Mouse (Mus musculus): ENCODE data around the gene Mosmo.

The Mosmo gene

DNA sequence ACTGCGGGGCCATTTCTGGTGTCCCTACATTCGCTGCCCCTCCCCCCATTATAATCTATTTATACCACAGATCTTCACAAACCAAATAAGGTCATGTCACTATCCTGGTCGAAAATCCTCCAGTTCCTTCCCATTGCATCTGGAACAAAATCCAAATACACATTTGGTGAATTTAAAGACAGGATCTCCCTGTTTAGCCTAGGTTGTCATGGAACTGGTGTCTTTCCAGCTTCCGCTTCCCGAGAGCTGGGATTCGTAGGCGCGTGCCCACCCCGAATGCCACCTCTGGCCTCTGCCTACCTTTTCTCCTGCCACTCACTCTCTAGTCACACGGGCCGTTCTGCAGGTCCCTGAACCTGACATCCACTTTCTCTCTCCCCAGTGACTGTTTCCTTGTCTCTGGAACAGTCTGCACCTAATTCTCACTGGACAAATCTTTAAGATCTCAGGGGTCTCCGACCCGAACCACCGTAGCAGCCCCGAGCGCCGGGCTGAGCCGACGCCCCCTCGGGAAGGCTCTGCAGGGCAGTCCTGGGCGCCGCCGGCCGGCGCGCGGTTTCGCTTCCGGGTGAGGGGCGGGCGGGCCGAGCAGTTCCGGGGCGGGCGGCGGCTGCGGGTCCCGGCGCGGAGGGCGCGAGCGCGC is at the start of gene Mosmo:
Mosmo (plus strand) TSS at position 618 of the 643 bp plus-strand sequence.
- no peak for TF ChIP-seq GATA4 (IDR thresholded peaks at IDR 0.05; ENCODE audit: insufficient replicate concordance, low read length)

DNA sequence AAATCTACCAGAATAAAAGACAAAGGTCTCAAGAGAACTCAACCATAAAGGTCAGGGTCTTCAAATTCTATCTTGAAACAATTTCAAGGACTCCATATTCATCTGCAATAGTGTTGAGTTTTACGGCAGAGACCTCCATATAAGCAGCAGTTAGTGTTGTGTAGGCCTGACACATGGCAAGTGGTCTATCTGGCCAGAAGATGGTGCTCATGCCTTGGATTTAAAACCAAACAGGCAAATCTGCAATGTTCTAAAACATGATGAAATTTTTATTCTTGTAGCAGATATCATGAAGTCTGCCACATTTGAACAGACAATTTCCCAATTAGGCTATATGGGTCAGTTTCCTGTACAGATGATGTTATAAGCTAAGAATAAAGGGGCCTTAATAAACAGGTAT is 44.9 kb upstream of the Mosmo start:
- no peak for TF ChIP-seq GATA4 (IDR thresholded peaks at IDR 0.05; ENCODE audit: insufficient replicate concordance, low read length)

DNA sequence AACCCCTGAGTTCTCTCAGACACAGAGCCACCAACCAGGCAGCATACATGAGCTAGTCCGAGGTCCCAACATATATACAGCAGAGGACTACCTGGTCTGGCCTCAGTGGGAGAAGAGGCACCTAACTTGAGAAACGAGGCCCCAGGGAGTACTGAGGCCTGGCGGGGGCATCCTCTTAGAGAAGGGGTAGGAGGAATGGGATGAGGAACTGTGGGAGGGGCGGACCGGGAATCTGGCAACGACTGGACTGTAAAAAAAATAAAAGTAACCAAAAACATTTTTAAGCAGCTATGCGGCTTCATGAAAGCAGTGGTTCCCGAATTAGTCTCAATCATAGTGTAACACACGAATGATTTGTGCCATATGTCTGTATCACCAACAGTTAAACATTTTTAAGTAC is 43.1 kb upstream of the Mosmo start:
- no peak for TF ChIP-seq GATA4 (IDR thresholded peaks at IDR 0.05; ENCODE audit: insufficient replicate concordance, low read length)

DNA sequence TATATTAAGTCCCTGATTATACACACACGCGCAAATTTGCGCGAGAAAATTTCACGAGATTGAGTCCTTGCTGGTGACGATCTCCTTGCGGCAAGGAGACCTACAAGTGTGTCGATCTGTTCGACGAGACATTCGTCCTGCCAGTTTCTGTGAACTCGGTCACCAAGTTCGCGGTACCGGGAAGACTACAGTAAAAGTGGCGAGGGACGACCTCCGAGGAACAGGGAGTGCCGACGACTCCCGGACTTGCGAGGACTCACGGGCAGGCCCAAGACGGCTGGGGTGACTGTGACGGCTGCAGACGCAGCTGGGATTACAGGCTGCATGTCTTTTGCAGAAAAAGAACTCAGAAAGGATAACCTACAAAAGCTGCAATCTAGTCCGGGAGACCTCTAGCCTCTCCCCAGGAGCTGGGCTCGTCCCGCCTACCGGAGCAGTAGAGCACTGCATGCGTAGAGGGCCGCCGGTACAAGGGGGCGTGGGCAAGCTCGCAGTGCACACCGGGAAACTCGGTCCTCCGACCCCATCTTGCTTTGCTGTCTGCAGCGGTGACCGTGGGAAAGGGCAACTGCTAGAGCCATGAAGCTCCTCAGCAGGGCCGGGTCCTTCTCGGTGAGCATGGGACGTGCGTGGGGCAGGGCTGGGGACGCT is 42.6 kb upstream of the Mosmo start, which contains the start of gene Uqcrc2:
Uqcrc2 (plus strand) TSS at position 466 of the 651 bp plus-strand sequence.
- TF ChIP-seq GATA4 (IDR thresholded peaks at IDR 0.05; ENCODE audit: insufficient replicate concordance, low read length): no peak

DNA sequence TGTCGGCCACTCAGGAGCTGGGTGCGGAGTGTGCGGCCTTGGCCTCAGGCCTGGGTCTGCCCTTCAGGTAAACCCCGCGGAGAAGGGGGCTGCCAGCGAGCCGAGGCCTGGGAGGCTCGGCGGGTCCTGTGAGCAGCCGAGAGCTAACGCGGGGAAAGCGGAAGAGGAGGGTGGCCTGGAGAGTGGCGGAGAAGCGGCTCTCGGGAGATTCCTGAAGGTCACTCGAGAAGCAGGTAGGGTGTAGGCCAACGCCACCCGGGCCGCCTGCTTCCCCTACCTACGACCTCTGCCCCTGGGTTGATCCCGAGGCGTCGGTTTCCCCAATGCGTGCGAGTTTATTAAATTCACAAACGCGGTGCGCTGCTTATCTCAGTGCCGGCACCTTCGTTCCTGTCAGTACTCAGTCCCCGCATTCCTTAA is 42.0 kb upstream of the Mosmo start:
- TF ChIP-seq GATA4 (IDR thresholded peaks at IDR 0.05; ENCODE audit: insufficient replicate concordance, low read length): no peak

- no peak for TF ChIP-seq GATA4 (IDR thresholded peaks at IDR 0.05; ENCODE audit: insufficient replicate concordance, low read length)
Measured at GRCm38 (mm10) chr7:120635821-120636220, 41.6 kb upstream of the Mosmo start.

GRCm38 (mm10) chr7:120643217-120643616 is 34.2 kb upstream of the Mosmo start:
- no peak for TF ChIP-seq GATA4 (IDR thresholded peaks at IDR 0.05; ENCODE audit: insufficient replicate concordance, low read length)

GRCm38 (mm10) chr7:120647849-120648248 is 29.6 kb upstream of the Mosmo start:
- no peak for TF ChIP-seq GATA4 (IDR thresholded peaks at IDR 0.05; ENCODE audit: insufficient replicate concordance, low read length)

DNA sequence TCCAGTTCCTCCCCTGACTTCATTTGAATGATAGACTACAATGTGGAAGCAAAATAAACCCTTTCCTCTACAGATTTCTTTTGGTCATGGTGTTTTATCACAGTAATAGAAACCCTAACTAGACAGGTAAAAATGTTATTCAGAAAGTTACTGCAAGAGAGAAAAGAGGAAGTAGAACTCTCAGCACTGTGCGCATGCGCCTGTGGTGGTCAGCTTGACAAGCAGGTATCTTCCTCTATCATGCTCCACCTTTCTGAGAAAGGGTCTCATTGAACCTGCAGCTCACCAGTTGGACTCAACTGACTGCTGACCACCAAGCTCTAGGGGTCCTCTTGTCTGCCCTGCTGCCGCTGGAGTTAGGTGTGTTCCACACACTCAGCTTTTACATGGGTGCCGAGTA is 15.3 kb upstream of the Mosmo start:
- no peak for TF ChIP-seq GATA4 (IDR thresholded peaks at IDR 0.05; ENCODE audit: insufficient replicate concordance, low read length)

- no peak for TF ChIP-seq GATA4 (IDR thresholded peaks at IDR 0.05; ENCODE audit: insufficient replicate concordance, low read length)
Measured at GRCm38 (mm10) chr7:120670153-120670875, 7.1 kb upstream of the Mosmo start, which contains the start of gene Pdzd9. Gene Pdzd9, minus strand, starts transcription at chr7:120670343.

DNA sequence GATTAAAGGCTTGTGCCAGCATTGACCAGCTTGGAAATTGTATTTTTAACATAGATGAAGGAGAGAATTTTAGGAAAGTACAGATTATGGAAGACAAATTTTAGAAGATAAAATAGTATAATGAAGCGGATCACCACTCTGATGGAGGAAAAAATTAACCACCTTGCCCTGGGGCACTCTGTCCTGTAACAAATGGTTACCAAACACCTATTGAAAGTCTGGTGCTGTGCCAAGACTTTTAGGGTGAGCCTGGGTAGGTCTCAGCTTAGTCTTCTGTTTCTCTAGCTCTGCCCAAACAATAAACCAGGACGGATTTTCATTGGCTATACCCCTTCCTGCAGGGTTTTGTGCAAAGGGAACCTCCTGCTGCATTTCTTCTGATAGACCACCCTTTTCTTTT is 6.1 kb upstream of the Mosmo start:
- no peak for TF ChIP-seq GATA4 (IDR thresholded peaks at IDR 0.05; ENCODE audit: insufficient replicate concordance, low read length)

DNA sequence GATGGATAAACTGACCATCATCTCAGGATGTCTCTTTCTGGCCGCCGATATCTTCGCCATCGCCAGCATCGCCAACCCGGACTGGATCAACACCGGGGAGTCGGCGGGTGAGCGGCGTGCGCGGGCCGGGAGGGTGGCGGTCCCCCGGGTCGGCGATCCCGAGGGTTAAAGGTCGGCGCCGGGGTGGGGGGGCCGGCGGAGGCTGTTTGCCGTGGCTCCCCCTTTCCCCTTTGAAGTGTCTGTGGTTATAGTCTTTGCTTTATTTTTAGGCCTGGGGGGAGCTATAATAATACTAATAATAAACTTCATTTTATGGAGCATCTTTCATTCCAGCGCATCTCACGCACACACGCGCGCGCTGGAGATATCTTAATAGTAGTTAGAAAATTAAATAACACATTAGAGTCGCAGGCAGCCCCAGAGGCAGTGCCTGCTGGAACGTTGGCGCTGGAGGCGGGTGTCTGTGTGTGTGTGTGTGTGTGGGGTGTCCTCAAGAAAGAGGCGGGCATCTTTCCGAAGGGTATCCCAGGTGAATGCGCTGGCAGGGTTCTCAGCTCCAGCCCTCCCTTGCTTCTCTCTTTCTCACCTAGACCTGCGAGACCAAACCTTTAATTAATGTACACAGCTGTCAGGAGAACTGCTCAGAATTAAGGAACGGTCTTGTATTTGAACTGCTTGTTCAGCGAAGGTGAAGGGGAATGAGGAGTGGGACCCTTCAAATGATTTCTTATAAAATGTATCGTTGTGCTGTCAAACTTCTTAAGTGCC is 530 bp downstream of the Mosmo start:
- no peak for TF ChIP-seq GATA4 (IDR thresholded peaks at IDR 0.05; ENCODE audit: insufficient replicate concordance, low read length)

DNA sequence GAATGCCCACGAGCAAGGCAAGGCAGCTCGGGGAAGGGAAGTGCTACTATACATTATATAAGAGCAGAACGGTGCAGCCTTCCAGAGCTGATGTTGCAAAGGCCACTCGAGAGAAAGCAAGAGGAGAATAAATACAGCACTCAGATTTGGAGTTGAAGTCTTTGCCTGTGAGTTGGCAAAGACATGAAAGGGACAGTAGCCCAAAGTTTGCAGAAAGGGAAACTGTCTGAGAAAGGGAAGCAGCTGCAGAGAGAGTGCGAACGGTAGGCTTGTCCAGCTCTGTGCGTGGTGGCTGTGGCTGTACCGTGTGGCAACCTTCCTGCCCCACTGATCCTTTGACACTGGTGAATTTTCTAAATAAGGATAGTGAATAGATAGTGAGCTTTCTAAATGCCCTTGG is 1.6 kb downstream of the Mosmo start:
- TF ChIP-seq GATA4 (IDR thresholded peaks at IDR 0.05; ENCODE audit: insufficient replicate concordance, low read length): no peak

- no peak for TF ChIP-seq GATA4 (IDR thresholded peaks at IDR 0.05; ENCODE audit: insufficient replicate concordance, low read length)
Measured at GRCm38 (mm10) chr7:120682002-120682401, 4.6 kb downstream of the Mosmo start.

DNA sequence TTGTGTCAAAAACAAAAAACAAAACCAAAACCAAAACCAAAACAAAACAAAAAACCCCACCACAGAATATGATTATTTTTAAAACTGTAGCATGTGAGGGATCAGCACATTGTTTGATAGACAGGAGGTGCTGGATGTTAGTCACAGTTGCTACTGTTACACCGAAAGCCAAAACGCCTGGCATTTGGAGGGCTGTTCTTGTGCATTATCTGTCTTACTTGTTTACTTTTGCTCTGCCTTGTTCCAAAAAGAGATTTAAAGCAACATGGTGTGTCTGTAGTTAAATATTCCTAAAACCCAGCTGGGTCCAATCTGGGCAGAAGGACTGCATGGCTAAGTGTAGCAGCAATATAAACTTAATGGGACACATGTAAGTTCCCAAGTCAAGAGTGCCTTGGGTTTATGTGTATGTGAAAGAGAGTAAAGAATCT is 7.3 kb downstream of the Mosmo start:
- no peak for TF ChIP-seq GATA4 (IDR thresholded peaks at IDR 0.05; ENCODE audit: insufficient replicate concordance, low read length)

Measured in liver, adult (tissue).